Mouse (Mus musculus) small intestine, adult 2 months (tissue): Measurements from ENCODE around the gene Fam71f1.

ENCODE experiments used
- CTCF ChIP-seq: fragments of 200-500 bp; IDR thresholded peaks from 2 replicates; pipeline ENCODE4 v1.5.1; 2012; ENCODE audit warnings: low read depth, mild to moderate bottlenecking, control low read depth, inconsistent platforms, low read length, moderate library complexity, mixed read lengths; ENCODE audit not compliant: insufficient replicate concordance, insufficient read length; ENCODE audit errors: extremely low read depth
- POLR2A ChIP-seq: fragments of 200-500 bp; IDR thresholded peaks from 2 replicates; pipeline ENCODE4 v1.6.1; 2012; ENCODE audit warnings: low read depth, mild to moderate bottlenecking, control low read depth, inconsistent platforms, low read length, moderate library complexity

DNA sequence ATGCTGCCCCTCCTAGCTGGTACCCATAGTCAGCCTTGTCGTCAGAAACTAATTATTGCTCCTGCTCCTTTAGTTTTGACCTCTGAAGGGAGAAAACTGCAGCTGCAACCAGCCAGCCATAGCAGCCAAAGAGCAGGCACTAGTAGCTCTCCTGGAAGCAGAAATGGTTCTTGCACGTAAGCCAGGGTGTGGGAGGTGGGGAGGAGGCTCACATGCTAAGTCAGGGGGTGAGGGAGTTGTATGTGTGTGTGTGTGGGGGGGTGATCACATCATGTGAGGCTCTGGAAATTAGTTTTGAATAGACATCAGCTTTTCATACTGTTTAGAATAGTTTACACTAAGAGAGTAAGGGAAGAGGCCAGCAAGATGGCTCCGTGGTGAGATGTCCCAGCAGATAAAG is 999 bp upstream of the Fam71f1 start:
- no peak for TF ChIP-seq POLR2A
- no peak for TF ChIP-seq CTCF
